Mouse (Mus musculus) intestine, embryonic 14.5 days (tissue): Measurements from ENCODE around the gene Prlr. TPM values are rescaled to one million over a fixed set of nuclear protein-coding genes. Genes with fewer than 3 reads are reported as not detected.

ENCODE experiments used
- ATAC-seq: fragments of 200-750 bp; cut with Nextera tagmentation; replicated peaks from 2 replicates; pipeline ENCODE4 v1.8.0; 2017; ENCODE audit warnings: low read depth, moderate number of reproducible peaks, moderate TSS enrichment, moderate library complexity; ENCODE audit not compliant: low FRiP score, low TSS enrichment
- DNase-seq: peaks from one replicate; pipeline ENCODE4 v3.0.0-alpha.2; 2018; ENCODE audit warnings: low spot score
- H3K27ac ChIP-seq: fragments of 300-500 bp; sonication (generic); 2 replicates; pipeline ENCODE4 v1.5.1; 2014; ENCODE audit warnings: low read depth, mild to moderate bottlenecking, control low read depth
- H3K27me3 ChIP-seq: fragments of 300-500 bp; sonication (generic); replicated peaks from 2 replicates; pipeline ENCODE4 v1.6.1; 2014; ENCODE audit warnings: low read length, control low read depth; ENCODE audit not compliant: control insufficient read depth, insufficient read depth
- H3K36me3 ChIP-seq: fragments of 300-500 bp; sonication (generic); 2 replicates; pipeline ENCODE4 v1.6.1; 2014; ENCODE audit warnings: low read length, control low read depth; ENCODE audit not compliant: control insufficient read depth, insufficient read depth
- H3K4me1 ChIP-seq: fragments of 300-500 bp; sonication (generic); replicated peaks from 2 replicates; pipeline ENCODE4 v1.6.1; 2014; ENCODE audit warnings: low read length, control low read depth, mixed read lengths; ENCODE audit not compliant: control insufficient read depth, insufficient read depth
- H3K4me2 ChIP-seq: fragments of 300-500 bp; sonication (generic); 2 replicates; pipeline ENCODE4 v1.6.1; 2014; ENCODE audit warnings: low read length
- H3K4me3 ChIP-seq: fragments of 300-500 bp; sonication (generic); 2 replicates; pipeline ENCODE4 v1.5.1; 2014; ENCODE audit warnings: low read depth, low read length, control low read depth, mixed read lengths
- H3K9ac ChIP-seq: fragments of 300-500 bp; sonication (generic); 2 replicates; pipeline ENCODE4 v1.6.1; 2014; ENCODE audit warnings: mild to moderate bottlenecking, low read length
- H3K9me3 ChIP-seq: fragments of 300-500 bp; sonication (generic); 2 replicates; pipeline ENCODE4 v1.6.1; 2016; ENCODE audit warnings: low read length, control low read depth; ENCODE audit not compliant: control insufficient read depth
- WGBS: fragments of 180-500 bp; shearing (Covaris S2); extraction: QIAGEN DNeasy Blood & Tissue Kit; methylation state at CpG from one replicate; pipeline ENCODE4 v1.1.7; 2014; 5-methylcytosine and 5-hydroxymethylcytosine counted together
- polyA plus RNA-seq: library from polyadenylated mRNA; unstranded; fragments of >200 nt; fragmentation: Nextera tagmentation; extraction: Ambion mirVana; gene quantifications from 2 replicates; pipeline ENCODE4 v1.2.1, GENCODE M21; 2014

Gene Prlr
- polyA plus RNA-seq, 1 experiment from 2014 or later = 10.7 TPM

- no peaks in the 10 kb centered on the region for H3K9me3 ChIP-seq
- no peak overlapping the region for H3K4me2 ChIP-seq
- H3K27ac ChIP-seq = no peak overlapping the region
- DNase-seq (no peak), ATAC-seq (no peak)
- H3K4me1 ChIP-seq = no peaks in the 10 kb centered on the region
- no peaks in the 10 kb centered on the region for H3K36me3 ChIP-seq
- no peak overlapping the region for H3K4me3 ChIP-seq
- no peak overlapping the region for H3K9ac ChIP-seq
- WGBS = 53% methylated on average over 3 of the region's 3 CpGs
- H3K27me3 ChIP-seq = no peaks in the 10 kb centered on the region
Measured at GRCm38 (mm10) chr15:10213710-10214109, 36.7 kb downstream of the Prlr start.

DNA sequence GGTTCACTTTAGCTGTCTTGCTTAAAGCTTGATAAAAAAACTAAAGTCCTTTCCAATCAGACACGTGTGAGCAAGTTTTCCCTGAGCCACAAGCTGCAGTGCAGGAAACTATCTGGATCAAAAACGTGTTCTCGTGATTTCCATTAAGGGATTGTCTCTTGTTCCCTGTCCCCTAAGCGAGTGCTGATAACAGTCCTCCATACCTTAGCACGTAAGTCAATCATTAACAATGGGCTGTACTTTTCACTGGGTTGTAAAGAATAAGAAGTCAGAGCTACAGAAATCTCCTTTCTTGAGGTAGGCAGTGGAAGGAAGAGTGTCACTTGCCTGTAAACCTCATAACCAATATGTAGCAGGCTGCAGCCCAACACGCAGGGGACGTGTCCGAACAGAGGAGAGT is 38.7 kb downstream of the Prlr start:
- no peaks in the 10 kb centered on the region for H3K27me3 ChIP-seq
- H3K4me1 ChIP-seq = no peaks in the 10 kb centered on the region
- DNase-seq (no peak), ATAC-seq (peak; percentile 90)
- no peak overlapping the region for H3K4me3 ChIP-seq
- H3K9me3 ChIP-seq = no peaks in the 10 kb centered on the region
- 71% methylated on average over 8 of the region's 8 CpGs for WGBS
- H3K27ac ChIP-seq = no peak overlapping the region
- H3K4me2 ChIP-seq = no peak overlapping the region; the same call in 1 of the 2 replicates
- no peak overlapping the region for H3K9ac ChIP-seq
- no peaks in the 10 kb centered on the region for H3K36me3 ChIP-seq

DNA sequence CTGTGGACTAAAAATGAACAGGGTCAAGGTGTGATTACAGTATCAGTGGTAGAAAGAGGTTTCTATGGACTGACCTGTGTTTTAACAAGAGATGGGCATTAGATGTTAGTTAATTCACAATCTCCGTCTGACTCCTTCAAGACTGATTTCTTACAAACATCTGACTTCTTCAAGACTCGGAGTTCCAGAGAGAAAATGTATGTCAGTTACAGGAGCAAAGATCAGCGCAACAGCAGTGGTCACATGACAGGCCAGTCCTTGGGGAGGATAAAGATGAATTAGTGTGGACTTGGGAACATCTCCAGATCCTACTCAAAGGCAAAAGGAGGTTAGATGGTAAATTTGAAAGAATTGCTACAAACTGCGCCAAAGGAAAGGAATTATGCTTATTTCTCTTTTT is 39.2 kb downstream of the Prlr start:
- H3K4me2 ChIP-seq = no peak overlapping the region; the same call in 1 of the 2 replicates
- no peak overlapping the region for H3K9ac ChIP-seq
- DNase-seq (no peak), ATAC-seq (peak; percentile 11; the same call in 1 of the 2 replicates)
- no peak overlapping the region for H3K27ac ChIP-seq
- no peaks in the 10 kb centered on the region for H3K36me3 ChIP-seq
- no peak overlapping the region for H3K4me3 ChIP-seq
- no peaks in the 10 kb centered on the region for H3K4me1 ChIP-seq
- no peaks in the 10 kb centered on the region for H3K27me3 ChIP-seq
- 69% methylated on average over 4 of the region's 4 CpGs for WGBS
- H3K9me3 ChIP-seq = no peaks in the 10 kb centered on the region

GRCm38 (mm10) chr15:10223614-10224155 is 46.6 kb downstream of the Prlr start:
- H3K27ac ChIP-seq = no peak overlapping the region
- WGBS = 69% methylated on average over 4 of the region's 4 CpGs
- H3K9me3 ChIP-seq = no peaks in the 10 kb centered on the region
- H3K4me3 ChIP-seq = no peak overlapping the region
- no peak for DNase-seq
- no peaks in the 10 kb centered on the region for H3K36me3 ChIP-seq
- ATAC-seq = no peak
- no peaks in the 10 kb centered on the region for H3K27me3 ChIP-seq
- no peak overlapping the region for H3K9ac ChIP-seq
- no peaks in the 10 kb centered on the region for H3K4me1 ChIP-seq
- no peak overlapping the region for H3K4me2 ChIP-seq

DNA sequence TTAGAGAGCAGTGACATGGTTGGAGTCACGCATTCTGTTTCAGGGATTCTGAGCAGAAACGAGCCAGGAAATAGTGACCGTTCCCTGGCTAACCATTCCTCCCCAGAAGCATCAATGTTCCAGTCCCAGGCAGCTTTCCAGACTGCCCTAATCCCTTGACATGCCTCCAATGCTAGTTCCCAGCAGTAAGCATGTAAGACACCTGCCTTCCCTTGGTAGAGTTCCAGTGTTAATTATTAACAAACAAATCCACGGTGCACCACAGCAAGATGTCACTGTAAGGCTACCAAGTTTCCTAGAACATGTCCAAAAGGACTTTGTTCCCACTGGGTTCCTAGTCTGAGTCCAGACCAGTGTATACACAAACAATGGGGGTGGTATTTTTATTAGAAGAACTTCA is 48.7 kb downstream of the Prlr start:
- H3K36me3 ChIP-seq = no peaks in the 10 kb centered on the region
- H3K9me3 ChIP-seq = no peaks in the 10 kb centered on the region
- no peaks in the 10 kb centered on the region for H3K4me1 ChIP-seq
- no peak overlapping the region for H3K4me3 ChIP-seq
- H3K27me3 ChIP-seq = no peaks in the 10 kb centered on the region
- no peak overlapping the region for H3K4me2 ChIP-seq
- no peak overlapping the region for H3K9ac ChIP-seq
- WGBS = 68% methylated on average over 4 of the region's 4 CpGs
- ATAC-seq = peak; percentile 60; the same call in 1 of the 2 replicates
- no peak for DNase-seq
- no peak overlapping the region for H3K27ac ChIP-seq

DNA sequence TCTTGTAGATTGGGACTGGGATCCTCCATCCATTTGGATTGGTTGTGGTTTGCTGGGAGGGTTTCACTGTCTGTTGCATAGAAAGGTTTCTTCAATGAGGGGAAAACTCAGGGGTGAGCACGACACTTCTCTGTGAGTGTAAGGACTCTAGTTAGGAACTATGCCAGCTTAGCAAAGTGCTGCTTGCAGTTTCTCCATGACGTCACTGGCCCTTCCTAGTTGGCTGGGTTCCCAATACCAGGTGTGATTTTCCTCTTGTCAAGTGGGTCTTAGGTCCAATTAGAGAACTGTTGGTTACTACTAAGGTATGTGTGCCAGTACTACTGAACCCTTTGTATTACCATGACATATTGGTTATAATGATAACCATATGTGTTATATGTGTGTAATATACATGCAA is 51.6 kb downstream of the Prlr start:
- H3K27ac ChIP-seq = no peak overlapping the region
- H3K9me3 ChIP-seq = no peaks in the 10 kb centered on the region
- no peak overlapping the region for H3K4me3 ChIP-seq
- no peak for DNase-seq
- 76% methylated on average over 2 of the region's 2 CpGs for WGBS
- no peak overlapping the region for H3K4me2 ChIP-seq
- H3K4me1 ChIP-seq = no peaks in the 10 kb centered on the region
- H3K27me3 ChIP-seq = no peaks in the 10 kb centered on the region
- no peak for ATAC-seq
- H3K9ac ChIP-seq = no peak overlapping the region
- H3K36me3 ChIP-seq = no peaks in the 10 kb centered on the region

DNA sequence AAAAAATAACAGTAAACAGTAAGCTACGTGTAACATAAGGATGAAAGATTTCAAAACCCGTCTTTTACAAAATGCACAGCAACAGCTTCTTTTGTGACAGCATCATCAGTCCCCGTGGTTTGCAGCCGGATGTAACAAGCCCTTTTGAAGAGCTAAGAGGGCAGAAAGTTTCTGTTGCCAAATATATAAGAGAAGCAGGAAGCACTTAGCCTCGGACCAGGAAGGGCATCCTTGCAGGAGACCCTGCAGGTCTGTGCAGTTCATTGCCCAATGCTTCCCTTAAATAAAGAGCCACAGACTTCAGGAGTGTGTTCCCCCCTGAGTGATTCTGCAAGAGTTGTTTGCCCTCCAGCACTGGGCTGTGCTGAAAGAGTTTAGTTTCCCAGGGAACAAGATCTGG is 58.9 kb downstream of the Prlr start:
- Histone ChIP-seq H3K27me3 (no peaks in the 10 kb centered on the region), H3K4me2 (no peak overlapping the region), H3K36me3 (no peaks in the 10 kb centered on the region), H3K9ac (no peak overlapping the region), H3K4me1 (no peaks in the 10 kb centered on the region), H3K9me3 (no peaks in the 10 kb centered on the region), H3K27ac (no peak overlapping the region), H3K4me3 (no peak overlapping the region)
- DNase-seq (no peak), ATAC-seq (no peak)
- WGBS = 78% methylated on average over 5 of the region's 5 CpGs

GRCm38 (mm10) chr15:10236812-10237211 is 59.8 kb downstream of the Prlr start:
- Histone ChIP-seq H3K27ac (no peak overlapping the region), H3K9me3 (no peaks in the 10 kb centered on the region), H3K4me1 (no peaks in the 10 kb centered on the region), H3K4me3 (no peak overlapping the region), H3K36me3 (no peaks in the 10 kb centered on the region), H3K9ac (no peak overlapping the region), H3K4me2 (no peak overlapping the region), H3K27me3 (no peaks in the 10 kb centered on the region)
- no peak for DNase-seq
- 78% methylated on average over 3 of the region's 3 CpGs for WGBS
- ATAC-seq = no peak

- H3K27ac ChIP-seq = no peak overlapping the region
- no peaks in the 10 kb centered on the region for H3K36me3 ChIP-seq
- H3K27me3 ChIP-seq = no peaks in the 10 kb centered on the region
- H3K4me1 ChIP-seq = no peaks in the 10 kb centered on the region
- ATAC-seq = no peak
- no peak overlapping the region for H3K9ac ChIP-seq
- H3K4me2 ChIP-seq = no peak overlapping the region
- no peak for DNase-seq
- H3K4me3 ChIP-seq = no peak overlapping the region
- H3K9me3 ChIP-seq = no peaks in the 10 kb centered on the region
- WGBS = 92% methylated on average over 8 of the region's 8 CpGs
Measured at GRCm38 (mm10) chr15:10238454-10238853, 61.4 kb downstream of the Prlr start.
